Mouse (Mus musculus) spleen, adult 18-20 months (tissue): ENCODE measurements around the gene Rgs9bp.

Source experiments
- DNase-seq, 2 experiments: peaks; one replicate each; pipeline ENCODE4 v3.0.0; 2022; ENCODE audit warnings: mixed read lengths in 2 of 2

Rgs9bp gene

DNA sequence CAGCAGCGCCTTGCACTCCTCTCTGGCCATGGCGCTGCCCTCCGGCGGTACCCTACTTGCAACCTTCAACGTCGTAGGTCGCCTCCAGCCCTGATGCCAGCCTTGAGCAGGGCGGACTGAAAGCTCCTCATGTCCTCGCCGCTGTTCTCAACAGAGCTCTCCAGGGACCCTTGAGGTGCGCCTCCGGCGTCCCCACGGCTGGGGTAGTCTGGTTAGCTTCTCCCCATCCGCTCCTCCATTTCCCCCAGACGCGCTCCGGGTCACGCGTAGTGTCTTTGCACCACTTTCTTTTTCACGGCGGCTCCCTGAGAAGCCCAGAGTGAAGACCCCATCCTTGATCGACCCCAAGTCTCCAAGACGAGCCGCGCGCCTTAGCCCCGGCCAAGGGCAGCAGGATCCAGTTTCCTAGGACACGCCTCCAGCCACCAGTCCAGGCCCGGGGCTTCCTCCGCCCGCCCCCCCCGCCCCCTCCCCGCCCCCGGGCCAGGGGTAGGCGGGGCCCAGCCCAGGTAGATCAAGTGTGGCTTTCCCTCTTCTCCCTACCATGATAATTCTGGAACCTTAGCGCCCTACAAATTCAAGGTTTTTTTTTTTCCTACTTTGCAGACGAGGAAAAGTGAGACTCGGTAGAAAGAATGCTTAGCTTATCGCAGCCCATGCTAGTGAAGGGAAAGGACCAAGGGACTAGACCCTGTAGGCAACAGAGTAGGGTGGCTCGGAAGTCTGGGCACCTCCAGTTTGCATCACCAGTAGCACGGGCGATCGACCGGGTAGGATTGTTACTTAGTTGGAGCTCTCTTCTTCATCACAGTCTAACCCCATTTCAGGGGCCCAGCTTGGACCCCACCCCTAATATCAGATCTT lies at the start of gene Rgs9bp:
TSS of gene Rgs9bp (minus strand) at position 392 of the 864 bp plus-strand sequence.
- DNase-seq, result peak; percentile 38 to 53

DNA sequence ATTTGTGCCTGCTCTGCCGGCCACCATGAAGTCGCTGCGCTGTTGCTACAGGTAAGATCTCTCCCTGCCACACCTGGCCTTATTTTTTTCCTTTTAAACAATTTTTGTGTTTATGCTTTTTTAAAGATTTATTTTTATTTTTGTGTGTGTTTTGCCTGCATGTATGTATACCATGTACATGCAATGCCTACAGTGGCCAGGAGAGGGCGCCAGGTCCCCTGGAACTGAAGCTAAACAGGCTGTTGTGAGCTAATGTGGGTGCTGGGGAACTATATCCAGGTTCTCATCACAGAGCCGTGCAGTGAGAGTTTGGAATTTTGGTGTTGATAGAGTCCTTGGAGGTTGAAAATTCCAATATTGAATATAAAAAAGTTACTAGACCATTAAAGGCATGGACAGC lies 43.1 kb upstream of the Rgs9bp start:
- DNase-seq, result peak in 1 of 2 experiments; percentile 46

DNA sequence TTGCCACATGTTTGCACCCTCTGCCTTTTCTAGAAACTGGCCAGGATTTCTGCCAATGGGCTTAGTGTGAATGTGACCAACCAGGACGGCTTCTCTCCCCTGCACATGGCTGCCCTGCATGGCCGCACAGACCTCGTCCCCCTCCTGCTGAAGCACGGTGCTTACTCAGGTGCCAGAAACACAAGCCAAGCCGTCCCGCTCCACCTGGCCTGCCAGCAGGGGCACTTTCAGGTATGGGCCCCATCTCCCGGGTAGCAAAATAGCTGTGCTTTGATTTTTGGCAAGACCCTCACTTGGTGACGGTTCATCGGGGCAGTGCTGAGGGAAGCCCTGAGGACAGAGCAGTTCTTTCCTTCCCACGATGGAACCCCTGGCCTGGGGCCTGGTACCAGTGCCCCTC lies 42.0 kb upstream of the Rgs9bp start:
- no peak for DNase-seq

DNA sequence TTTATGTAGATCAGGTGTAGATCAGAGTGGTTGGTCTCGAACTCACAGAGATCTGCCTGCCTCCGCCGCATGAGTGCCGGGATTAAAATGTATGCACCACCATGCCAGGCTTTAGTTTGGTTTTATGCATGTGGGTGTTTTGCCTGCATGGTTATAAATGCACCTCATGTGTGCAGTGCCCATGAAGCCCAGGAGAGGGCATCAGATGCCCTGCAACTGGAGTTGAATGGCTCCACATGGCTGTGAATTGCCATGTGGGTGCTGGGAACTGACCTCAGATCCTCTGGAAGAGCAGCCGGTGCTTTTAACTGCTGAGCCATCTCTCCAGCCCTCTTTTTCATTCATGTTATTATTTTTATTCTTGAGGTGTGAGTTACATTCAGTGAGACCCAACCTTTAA lies 40.7 kb upstream of the Rgs9bp start:
- DNase-seq, result no peak

DNA sequence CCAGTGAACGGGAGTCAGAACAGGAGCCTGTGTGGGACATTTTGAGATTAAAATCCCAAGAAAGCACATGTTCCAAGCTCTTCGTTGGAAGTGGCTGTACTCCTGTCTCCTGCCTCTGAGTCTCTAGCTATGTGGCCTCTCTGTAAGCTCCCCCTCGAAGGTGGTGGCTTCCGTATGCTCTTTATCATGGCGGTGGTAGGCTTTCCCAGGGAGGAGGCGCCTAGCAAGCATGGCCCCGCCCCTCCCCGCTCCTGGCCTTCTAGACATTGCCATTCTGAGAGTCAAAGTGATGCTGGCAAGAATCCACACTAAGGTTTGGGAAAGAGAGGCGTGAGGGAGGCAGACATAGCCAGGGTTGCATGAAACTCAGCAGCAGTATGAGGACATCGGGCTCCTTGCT lies 37.2 kb upstream of the Rgs9bp start:
- no peak for DNase-seq

DNA sequence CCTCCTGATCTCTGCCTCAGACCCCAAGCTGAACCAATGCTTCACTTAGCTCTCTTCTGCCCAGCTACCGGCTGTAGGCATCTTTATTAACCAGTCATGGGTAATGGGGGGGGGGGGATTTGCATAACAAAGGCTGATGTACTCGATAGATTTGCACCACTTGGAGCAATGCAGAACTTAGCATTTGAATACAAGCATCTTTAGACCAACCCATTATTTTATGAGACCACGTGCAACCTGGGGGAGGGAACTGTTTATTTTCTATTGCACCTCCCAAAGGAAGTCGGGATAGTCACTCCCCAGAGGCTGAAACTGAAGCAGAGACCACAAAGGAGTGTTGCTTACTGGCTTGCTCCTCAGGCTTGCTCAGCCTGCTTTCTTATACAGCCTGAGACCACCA lies 32.1 kb upstream of the Rgs9bp start:
- no peak for DNase-seq

DNA sequence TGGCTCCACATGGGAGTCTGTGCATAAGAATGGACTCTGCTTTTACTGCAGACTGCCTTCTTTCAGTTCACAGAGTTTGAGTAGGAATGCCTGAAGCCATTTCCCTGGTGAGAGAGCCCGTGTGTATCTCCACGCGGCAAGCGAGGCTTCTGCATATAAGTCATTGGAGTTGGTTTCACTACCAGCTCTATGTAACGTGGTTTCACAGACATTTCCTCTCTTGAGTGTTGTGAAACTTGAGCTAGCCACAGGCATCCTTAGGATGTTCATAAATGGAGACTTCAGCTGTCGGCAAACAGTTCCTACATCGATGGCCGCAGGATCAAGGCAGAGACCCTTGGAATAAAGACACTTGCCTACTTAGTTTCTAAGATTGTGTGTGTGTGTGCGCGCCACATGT lies 23.9 kb upstream of the Rgs9bp start:
- DNase-seq, result no peak

DNA sequence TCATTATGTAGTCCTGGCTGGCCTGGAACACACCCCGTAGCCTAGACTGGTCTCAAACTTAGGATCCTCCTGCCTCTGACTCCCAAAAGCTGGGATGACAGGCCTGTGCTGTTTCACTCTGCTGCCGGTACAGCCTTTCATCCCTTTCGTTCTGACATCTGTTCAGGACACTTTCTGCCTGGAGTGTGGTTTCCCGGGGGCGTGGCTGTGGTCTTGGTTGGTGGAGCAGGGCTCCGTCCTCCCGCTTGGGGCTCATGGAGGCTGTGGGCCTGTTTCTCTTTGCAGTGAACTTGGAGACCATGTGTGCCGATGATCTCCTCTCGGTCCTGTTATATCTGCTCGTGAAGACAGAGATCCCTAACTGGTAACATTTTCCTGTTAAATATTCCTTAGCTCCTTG lies 21.4 kb upstream of the Rgs9bp start:
- DNase-seq, result no peak

DNA sequence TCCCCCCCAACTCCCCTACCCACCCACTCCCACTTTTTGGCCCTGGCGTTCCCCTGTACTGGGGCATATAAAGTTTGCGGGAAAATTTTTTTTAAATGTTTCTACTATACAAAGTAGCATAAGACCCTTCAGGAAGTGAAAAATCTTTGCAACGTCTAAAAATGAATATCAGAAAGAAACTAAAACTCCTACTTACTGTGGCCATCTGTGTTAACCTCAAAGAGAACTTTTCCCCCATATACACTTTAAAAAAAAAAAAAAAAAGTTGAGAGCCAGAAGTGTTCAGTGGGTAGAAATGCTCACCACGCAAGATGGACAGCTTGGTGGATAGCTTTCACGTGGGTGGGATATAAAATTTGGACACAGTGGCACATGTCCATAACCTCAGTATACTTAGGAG lies 17.4 kb upstream of the Rgs9bp start:
- no peak for DNase-seq

DNA sequence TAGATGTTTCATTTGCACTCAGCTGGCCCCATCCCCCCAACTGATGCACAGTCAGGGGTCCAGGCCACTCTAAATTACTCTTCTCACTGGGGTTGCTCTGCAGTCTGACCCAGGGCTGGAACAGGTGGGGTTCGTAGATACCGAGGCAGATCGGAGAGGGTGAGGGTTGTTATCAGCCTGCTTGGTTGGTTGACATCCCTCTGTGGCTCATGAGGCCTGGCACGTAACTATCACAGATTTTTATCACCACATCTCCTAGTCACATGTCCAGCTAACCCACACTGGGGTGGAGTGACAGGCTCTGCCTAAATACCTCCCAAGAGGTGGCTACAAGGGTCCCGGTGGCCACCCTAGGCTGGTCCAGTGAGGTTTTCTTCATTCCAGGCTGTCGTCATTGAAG lies 15.7 kb upstream of the Rgs9bp start:
- no peak for DNase-seq

DNA sequence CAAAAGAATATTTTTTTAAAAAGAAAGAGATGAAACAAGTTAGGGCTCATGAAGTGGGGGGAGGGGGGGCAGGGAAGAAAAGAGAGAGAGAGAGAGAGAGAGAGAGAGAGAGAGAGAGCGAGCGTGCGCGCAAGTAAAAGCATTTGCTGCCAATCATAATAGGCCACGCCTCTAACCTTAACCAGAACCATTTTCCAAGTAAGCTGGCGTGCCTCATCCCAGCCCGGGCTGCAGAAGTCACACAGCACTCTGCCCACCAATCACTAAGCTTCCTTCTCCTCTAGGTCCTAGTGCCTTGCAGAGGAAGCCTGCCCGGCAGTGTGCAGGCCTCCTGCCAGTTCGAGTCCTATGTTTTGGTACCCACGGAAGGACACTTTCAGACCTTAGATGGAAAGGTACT lies 14.6 kb upstream of the Rgs9bp start:
- DNase-seq, result no peak

DNA sequence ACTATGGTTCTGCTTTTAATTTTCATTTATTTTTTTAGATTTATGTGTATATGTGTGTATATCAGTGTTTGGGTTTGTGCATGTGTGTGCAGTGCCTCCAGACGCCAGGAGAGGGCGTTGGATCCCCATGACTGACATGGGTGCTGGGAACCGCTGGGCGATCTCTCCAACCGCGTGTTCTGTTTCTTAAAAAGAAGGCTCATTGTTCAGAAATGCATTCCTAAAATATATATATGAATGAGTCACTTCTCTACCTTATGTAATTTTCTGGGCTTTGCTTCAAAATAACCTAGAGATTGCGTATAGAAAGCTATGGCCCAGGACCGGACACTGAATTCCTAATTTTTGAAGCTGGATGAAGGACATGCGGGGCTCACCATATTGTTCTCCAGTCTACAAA lies 14.1 kb upstream of the Rgs9bp start:
- DNase-seq, result no peak

DNA sequence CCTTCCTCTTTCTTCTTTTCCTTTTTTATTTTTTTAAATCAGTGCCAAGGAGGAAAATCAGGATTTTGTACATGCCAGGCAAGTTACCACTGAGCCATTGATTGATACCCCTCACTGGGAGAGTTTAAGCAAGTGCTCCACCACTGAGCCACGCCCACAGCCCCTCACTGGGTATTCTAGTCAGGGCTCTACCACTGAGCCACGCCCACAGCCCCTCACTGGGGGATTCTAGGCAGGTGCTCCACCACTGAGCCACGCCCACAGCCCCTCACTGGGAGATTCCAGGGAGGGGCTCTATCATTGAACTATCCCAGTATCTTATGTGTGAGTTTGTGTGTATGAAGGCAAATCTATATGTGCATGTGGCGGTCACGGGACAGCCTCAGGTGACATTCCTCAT lies 8.9 kb upstream of the Rgs9bp start:
- no peak for DNase-seq

DNA sequence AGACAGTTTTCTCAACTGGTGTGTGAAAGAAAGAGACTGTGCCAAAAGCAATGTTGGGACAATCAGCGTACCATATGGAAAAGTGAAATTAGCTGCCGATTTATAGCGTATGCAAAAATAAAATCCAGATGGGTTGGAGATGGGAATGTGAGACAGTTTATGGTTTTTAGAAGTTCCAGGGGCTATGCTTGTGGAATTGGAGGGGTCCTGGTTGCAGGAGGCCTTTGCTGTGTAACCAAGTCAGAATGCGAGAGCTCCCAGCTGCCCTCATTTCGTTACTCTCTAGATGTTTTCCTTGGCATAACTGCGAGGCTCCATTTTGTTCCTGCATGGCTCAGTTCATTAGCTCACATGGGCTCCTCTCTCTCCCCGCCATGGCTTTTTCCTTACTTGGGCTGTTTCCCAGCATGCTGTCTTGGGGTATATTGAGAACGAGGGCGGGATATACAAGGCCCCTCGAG lies 5.4 kb upstream of the Rgs9bp start:
- no peak for DNase-seq

DNA sequence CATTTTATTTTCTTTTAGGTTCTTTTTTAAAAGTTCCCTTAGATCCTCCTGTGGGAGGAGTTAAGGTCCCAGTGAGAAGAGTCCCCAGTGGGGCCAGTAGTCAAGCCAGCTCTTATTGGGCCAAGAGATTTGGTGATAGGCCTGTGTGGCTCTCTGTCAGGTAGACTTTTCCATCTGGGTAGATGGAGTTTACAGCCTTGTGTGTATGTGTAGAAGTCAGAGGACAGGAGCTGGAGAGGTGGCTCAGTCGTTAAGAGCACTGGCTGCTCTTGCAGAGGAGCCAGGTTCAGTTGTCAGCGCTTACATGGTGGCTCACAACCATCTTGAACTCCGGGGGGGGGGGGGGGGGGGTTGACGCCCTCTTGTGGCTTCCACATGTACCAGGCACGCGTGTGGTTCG lies 4.1 kb upstream of the Rgs9bp start:
- DNase-seq, result no peak

DNA sequence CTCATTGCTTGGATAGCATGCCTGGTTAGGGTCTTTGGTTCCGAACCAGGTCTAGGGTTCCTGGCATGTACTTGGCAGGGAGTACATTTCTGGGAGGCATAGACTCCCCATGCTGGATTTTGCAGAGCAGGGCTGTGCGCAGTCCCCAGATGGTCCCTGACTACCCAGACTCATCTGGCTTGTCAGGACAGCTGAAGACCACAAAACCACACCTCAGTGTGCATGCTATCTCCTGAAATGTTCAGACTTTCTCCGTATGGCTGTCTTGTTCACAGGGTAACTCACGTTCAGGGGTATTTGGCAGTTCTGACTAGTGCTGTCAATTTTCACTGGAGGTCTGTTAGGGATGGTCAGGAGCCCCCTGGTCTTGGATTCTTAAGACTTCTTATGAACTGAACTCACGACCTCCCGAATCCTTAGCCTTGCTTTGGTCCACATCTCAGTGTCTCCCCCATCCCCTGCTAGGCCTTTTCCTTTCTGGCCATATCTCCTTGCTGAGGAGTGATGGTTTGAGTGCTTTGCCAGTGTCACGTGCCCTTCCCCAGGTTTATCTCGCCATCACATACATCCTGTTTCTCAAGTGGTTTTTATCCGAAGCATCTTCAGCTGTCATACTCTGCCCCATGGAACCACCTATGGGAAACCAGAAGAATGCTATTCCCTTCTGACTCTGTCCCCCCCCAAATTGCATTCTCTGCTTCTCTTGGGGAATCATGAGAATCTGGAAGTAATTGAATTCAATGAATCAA lies 3.5 kb upstream of the Rgs9bp start:
- DNase-seq, result no peak

DNA sequence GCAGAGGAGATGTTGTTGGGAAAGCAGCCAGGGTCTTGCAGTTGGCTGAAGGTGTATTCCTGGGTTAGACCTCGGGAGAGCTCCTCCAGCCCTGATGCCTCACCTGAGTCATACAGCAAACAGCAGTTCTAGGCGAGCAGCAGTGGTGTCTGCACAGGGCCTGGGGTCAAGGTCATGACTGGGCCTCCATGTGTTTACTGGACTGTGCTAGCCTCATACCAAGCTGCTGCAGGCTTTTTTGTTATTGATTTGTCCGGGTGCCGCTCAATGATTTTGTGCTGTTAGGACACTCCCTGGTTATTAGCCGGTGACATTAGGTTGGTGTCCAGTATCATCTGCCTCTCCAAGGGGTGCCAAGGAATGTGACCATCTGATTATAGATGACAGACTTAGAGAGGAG lies 2.3 kb upstream of the Rgs9bp start:
- no peak for DNase-seq

DNA sequence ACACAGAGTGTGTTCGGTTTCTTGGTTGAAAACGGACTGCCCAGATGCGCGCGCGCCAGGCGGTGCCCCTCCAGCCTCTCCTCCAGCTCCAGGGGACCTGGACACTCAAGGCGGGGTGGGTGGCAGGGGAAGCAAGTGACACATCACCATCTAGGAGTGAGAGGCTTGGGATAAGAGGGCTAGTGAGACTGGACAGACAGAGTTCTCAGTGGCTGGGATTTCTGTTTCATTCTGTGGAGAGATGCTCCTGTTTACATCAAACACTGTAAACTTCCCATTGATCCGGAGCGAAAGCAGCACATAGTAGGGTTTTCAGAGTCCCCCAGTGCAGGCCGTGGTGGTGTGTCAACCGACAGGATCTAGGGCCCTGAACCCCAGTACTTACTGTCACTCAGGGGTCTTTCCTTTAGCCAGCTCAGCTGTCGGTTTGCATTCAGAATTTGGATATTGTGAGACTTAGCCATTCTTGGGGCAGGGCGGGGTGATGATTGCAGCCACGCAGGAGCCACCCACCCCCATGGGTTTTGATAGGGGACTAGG lies 1.6 kb upstream of the Rgs9bp start:
- DNase-seq, result no peak

DNA sequence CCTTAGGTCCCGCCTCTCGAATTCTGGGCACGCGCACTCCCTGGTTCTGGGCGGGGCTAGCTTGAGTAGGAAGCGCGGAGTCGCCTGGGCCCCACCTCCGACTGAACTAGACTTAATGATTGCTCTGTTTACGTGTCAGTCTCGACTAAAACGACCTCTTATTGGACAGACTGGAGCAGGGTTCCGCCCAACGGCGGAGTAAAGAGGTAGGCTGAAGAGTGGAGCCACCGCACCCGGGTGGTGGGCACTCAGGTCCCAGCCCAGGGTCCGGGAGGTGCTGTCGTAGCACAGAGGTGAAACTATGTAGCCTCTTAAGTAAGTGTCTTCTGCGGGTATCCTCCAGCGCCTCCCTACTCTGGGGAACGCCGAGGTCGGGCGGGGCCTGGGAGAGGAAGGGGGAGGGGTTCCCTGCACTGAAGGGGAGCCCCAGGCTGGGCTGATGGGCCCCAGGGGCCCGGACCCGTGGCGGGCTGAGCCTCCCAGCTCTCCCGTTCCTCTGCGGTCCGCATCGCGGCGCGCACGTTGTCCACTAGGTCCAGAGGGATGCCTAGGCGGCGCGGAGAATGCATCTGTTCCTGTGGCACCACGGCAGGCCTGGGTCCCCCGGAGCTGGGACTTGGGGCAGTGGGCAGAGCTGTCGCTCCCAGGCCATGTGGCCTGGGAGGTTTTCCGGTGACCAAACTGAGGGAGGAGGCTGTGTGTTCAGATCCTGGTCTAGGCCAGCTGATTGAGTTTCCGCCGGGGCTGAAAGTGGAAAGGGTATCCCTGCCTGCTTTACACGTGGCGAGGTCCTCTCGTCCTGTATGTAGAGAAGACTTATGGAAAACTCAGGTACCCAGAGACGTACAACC lies 898 bp upstream of the Rgs9bp start, which contains the start of gene Ankrd27:
TSS of gene Ankrd27 (plus strand) at position 190 of the 851 bp plus-strand sequence.
- DNase-seq, result peak; percentile 86 to 92

DNA sequence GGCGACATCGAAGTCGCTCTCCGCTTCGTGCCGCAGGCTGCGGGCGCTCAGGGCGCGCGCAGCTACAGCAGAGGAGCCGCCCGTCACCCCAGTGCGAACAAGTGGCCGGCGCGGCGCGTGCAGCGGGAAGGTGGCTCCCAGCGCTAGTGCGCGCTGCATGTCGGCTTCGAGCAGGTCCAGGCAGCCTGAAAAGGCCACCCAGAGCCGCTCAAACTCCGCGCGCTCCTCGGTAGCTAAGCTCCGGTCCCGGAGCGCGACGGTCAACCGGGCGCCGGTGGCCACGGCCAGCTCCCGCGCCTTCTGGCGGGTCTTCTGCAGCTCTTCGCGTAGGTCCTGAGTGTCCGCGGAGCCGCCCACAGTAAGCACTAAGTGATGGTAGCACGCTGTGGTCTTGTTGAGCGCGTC lies 594 bp downstream of the Rgs9bp start:
- DNase-seq, result peak in 1 of 2 experiments; percentile 45

DNA sequence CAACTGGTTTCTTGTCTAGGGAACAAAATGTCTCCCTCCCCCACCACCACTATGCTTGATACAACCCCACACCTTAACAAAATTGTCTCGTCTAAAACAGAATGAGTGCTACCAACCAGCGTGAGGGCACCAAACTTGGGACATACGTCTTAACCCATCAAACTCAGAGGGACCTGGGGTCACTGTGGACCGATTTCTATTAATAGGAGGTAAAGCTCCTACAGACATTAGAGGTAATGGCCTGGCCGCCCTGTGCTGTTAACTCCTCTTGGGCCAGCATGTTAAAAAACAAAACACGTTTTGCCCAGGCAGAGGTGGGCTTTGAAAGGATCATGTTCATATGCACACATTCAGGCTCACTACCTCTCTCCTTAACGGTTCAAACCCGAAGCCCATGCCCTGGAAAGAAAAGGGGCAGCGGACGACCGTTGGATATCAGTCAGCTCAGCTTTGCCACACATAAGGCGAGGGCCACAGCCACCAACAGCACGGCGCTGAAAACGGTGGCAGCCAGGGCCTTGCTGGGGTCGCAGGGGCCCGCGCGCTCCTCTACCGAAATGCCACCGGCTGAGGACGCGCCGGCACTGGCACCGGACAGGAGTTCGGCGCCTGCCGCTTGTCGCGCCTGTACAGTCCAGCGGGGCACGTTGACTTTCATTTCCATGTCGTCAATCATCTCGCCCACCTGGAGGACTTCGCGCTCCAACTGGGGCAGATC lies 1.2 kb downstream of the Rgs9bp start:
- no peak for DNase-seq

DNA sequence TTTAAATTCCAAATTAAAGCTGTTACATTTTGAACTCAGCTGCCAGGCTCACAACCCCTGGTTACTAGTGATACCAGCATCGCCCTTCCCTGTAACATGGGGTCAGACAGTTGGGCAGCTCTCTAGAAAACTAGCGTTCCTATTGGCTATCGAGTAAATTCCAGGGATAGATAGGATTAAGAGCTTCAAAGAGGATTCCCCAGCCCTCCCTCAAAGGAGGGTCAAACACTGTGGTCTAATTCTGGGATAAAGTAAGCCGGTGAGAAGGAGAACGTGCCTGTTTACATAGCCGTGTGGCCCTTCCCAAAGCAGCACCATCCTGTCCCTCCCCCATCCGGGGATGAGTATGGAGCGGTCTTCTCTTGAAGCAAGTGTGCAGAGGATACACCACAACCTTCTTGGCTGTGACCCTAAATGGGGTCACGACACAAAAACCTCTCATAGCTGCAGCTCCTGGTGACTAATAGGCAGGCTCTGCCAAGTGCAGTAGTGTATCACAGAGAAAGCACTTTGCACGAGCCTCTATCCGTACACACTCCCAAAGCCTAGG lies 1.8 kb downstream of the Rgs9bp start:
- no peak for DNase-seq
